Comparison of ENCODE assay signal across 10 mouse cellular contexts in the genomic region with DNA sequence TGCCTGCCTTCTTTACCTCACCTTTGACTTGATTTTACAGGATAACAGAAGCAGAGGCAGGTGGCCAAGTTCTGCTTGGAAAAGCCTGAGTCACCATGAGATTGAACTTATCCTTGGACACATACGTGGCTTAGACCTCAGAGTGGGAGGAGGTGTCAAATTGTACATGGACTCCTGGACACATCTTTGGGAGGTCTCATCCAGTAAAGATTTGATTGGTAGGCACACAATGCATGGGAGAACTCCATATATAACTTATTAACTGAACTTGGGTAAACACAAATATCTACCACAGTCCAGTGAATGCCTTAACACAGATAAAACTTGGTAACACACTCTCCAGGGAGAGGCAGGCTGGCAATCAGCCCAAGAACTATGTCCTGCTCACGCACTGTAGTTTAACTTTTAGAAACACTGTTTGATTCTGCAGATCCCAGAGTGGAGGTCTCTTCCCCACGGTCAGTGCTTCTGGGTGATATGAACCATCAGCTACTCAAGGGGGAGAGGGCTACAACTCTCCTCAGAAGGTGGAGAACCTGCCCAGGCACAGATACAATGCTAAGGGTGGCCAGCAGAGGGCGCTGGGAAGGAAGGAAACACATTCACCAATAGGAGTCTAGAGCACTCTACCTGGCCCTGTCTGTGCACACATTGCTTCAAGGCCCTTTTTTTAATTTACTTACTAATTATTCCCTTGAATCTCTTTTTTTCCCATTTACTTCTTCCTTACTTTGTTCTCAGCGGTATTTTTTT. TPM values are rescaled to one million over a fixed set of nuclear protein-coding genes. Genes with fewer than 3 reads are reported as not detected.
DNase-seq lines count a peak whose midpoint lies in the region; ATAC-seq and TF ChIP-seq lines count a peak whose summit lies in the region.
"Had no signal": no experiment of that assay in that cellular context is flagged by ENCODE, and none has a peak within 500 bp of the region (broad histone marks: within the 10 kb centered on the region; RNA-seq: fewer than 3 reads in every experiment).

No protein-coding gene starts in this region.

- H3K27ac ChIP-seq in bone marrow, adult 2 months (ENCODE audit: control insufficient read depth, insufficient read depth, low read depth, low read length, poor library complexity) = no peak overlapping the region
- no peak overlapping the region for H3K27ac ChIP-seq in liver, embryonic 16.5 days (ENCODE audit: low read length)
- H3K27ac ChIP-seq in hindbrain, embryonic 14.5 days = no peak overlapping the region
- H3K27ac ChIP-seq: neural tube, embryonic 13.5 days had no signal

- no peak for TF ChIP-seq POLR2A in bone marrow, adult 2 months (IDR thresholded peaks at IDR 0.05; ENCODE audit: borderline replicate concordance, control insufficient read depth, low read depth, low read length)

- no peak overlapping the region for H3K4me3 ChIP-seq in bone marrow, adult 2 months (replicated peaks; ENCODE audit: control insufficient read depth, low read depth, low read length)
- H3K4me3 ChIP-seq in liver, embryonic 16.5 days (ENCODE audit: low read depth, low read length) = no peak overlapping the region
- H3K4me3 ChIP-seq in hindbrain, embryonic 14.5 days (replicated peaks; ENCODE audit: low read length) = no peak overlapping the region
- H3K4me3 ChIP-seq: neural tube, embryonic 13.5 days had no signal

- no peaks in the 10 kb centered on the region for H3K4me1 ChIP-seq in bone marrow, adult 2 months (ENCODE audit: control insufficient read depth, insufficient read depth, low read length)
- no peaks in the 10 kb centered on the region for H3K4me1 ChIP-seq in liver, embryonic 16.5 days (ENCODE audit: control insufficient read depth, low read depth, low read length)
- no peaks in the 10 kb centered on the region for H3K4me1 ChIP-seq in hindbrain, embryonic 14.5 days (replicated peaks; ENCODE audit: control insufficient read depth, insufficient read depth, low read length)
- H3K4me1 ChIP-seq: neural tube, embryonic 13.5 days had no signal

- DNase-seq in urinary bladder, adult 2 months (ENCODE audit: low spot score) = peak; percentile 53
- DNase-seq in urinary bladder, postnatal 4 days (ENCODE audit: low spot score in 2 of 2) = no peak
- DNase-seq in kidney, adult 9 months = peak; percentile 74
- DNase-seq in right cerebral cortex, postnatal 25 days = peak; percentile 37
- DNase-seq in hindbrain, embryonic 14.5 days (ENCODE audit: low spot score) = no peak

- no peaks in the 10 kb centered on the region for H3K36me3 ChIP-seq in liver, embryonic 16.5 days (ENCODE audit: control insufficient read depth, insufficient read depth)
- peaks cover 17% of the 10 kb centered on the region for H3K36me3 ChIP-seq in hindbrain, embryonic 14.5 days (replicated peaks; ENCODE audit: control insufficient read depth, insufficient read depth)

- WGBS in bone marrow, adult 2 months = 29% methylated on average over 5 of the region's 5 CpGs
- WGBS in liver, embryonic 16.5 days (ENCODE audit: insufficient replicate concordance) = 20% methylated on average over 5 of the region's 5 CpGs
- WGBS in hindbrain, embryonic 14.5 days = 46% methylated on average over 5 of the region's 5 CpGs

- H3K9ac ChIP-seq in liver, embryonic 16.5 days (ENCODE audit: low read depth, low read length) = no peak overlapping the region
- no peak overlapping the region for H3K9ac ChIP-seq in hindbrain, embryonic 14.5 days
- H3K9ac ChIP-seq: neural tube, embryonic 13.5 days had no signal

- no peak overlapping the region for H3K4me2 ChIP-seq in liver, embryonic 16.5 days (ENCODE audit: low read depth, low read length)
- H3K4me2 ChIP-seq in hindbrain, embryonic 14.5 days (replicated peaks) = no peak overlapping the region
- H3K4me2 ChIP-seq: neural tube, embryonic 13.5 days had no signal

- peak; percentile 91 for TF ChIP-seq CTCF in bone marrow, adult 2 months (IDR thresholded peaks at IDR 0.05; ENCODE audit: control insufficient read depth, insufficient read depth, low read length)

- H3K27me3 ChIP-seq in liver, embryonic 16.5 days (ENCODE audit: control insufficient read depth, insufficient read depth, low read depth, low read length) = no peaks in the 10 kb centered on the region
- H3K27me3 ChIP-seq in hindbrain, embryonic 14.5 days (ENCODE audit: control insufficient read depth, insufficient read depth, low read length) = no peaks in the 10 kb centered on the region
- H3K27me3 ChIP-seq: neural tube, embryonic 13.5 days had no signal

- no peaks in the 10 kb centered on the region for H3K9me3 ChIP-seq in liver, embryonic 16.5 days (replicated peaks; ENCODE audit: control insufficient read depth, low read length)
- no peaks in the 10 kb centered on the region for H3K9me3 ChIP-seq in hindbrain, embryonic 14.5 days (ENCODE audit: control insufficient read depth, low read length)
- H3K9me3 ChIP-seq: neural tube, embryonic 13.5 days had no signal

- ATAC-seq in erythroblast, adult 5-6 weeks (replicated peaks; ENCODE audit: low FRiP score, poor library complexity, severe bottlenecking) = peak; percentile 98
- ATAC-seq in liver, embryonic 16.5 days (ENCODE audit: low read depth) = peak; percentile 67
- ATAC-seq in hindbrain, embryonic 14.5 days (ENCODE audit: low FRiP score) = no peak

RNA-seq across cellular contexts. Expression of a gene that starts 9.6 kb away (rescaled TPM):
- polyA plus RNA-seq in urinary bladder, adult 2 months (2012; rRNA removed) = 98.0 and 118 TPM in 2 replicates
- polyA plus RNA-seq in bone marrow, adult 2 months (2011; ENCODE audit: insufficient read depth, insufficient read length, low replicate concordance, missing spikeins) = 6.8 and 12.3 TPM in 2 replicates
- total RNA-seq in erythroblast, adult 5-6 weeks (2015; ENCODE audit: low replicate concordance) = 8.3 and 18.6 TPM in 2 replicates
- total RNA-seq in erythroblast, adult 5-6 weeks (2017; ENCODE audit: low replicate concordance) = 5.2 and 8.2 TPM in 2 replicates
- polyA plus RNA-seq in liver, embryonic 16.5 days (2015; fragmentation: Nextera tagmentation; extraction: Ambion mirVana) = 22.8 and 25.9 TPM in 2 replicates
- polyA plus RNA-seq in hindbrain, embryonic 14.5 days (2014; fragmentation: Nextera tagmentation; extraction: Ambion mirVana) = 129 and 134 TPM in 2 replicates

RNA-seq across cellular contexts. Expression of a gene that starts 11.4 kb away (rescaled TPM):
- 10.3 and 12.7 TPM in 2 replicates for polyA plus RNA-seq in urinary bladder, adult 2 months (2012; rRNA removed)
- polyA plus RNA-seq in bone marrow, adult 2 months (2011; ENCODE audit: insufficient read depth, insufficient read length, low replicate concordance, missing spikeins) = 17.1 TPM in 2 replicates
- not detected in 2 replicates for total RNA-seq in erythroblast, adult 5-6 weeks (2015; ENCODE audit: low replicate concordance)
- 0.70 and 1.2 TPM in 2 replicates for total RNA-seq in erythroblast, adult 5-6 weeks (2017; ENCODE audit: low replicate concordance)
- 3.9 and 4.3 TPM in 2 replicates for polyA plus RNA-seq in liver, embryonic 16.5 days (2015; fragmentation: Nextera tagmentation; extraction: Ambion mirVana)
- 15.0 and 16.4 TPM in 2 replicates for polyA plus RNA-seq in hindbrain, embryonic 14.5 days (2014; fragmentation: Nextera tagmentation; extraction: Ambion mirVana)

RNA-seq across cellular contexts. Expression of a gene that starts 12.6 kb away (rescaled TPM):
- polyA plus RNA-seq in urinary bladder, adult 2 months (2012; rRNA removed) = not detected in 2 replicates
- not detected in 2 replicates for polyA plus RNA-seq in bone marrow, adult 2 months (2011; ENCODE audit: insufficient read depth, insufficient read length, low replicate concordance, missing spikeins)
- total RNA-seq in erythroblast, adult 5-6 weeks (2015; ENCODE audit: low replicate concordance) = not detected in 2 replicates
- not detected in 2 replicates for total RNA-seq in erythroblast, adult 5-6 weeks (2017; ENCODE audit: low replicate concordance)
- polyA plus RNA-seq in liver, embryonic 16.5 days (2015; fragmentation: Nextera tagmentation; extraction: Ambion mirVana) = not detected in 2 replicates
- polyA plus RNA-seq in hindbrain, embryonic 14.5 days (2014; fragmentation: Nextera tagmentation; extraction: Ambion mirVana) = not detected in 2 replicates
- polyA plus RNA-seq: gonadal fat pad, adult 2 months; neural tube, embryonic 13.5 days had no signal

Comparison
In these comparisons a context has a peak if more than half of its experiments do, and no peak if none do; other contexts are left out.
1. DNase-seq: peak in urinary bladder, adult 2 months (single experiment), kidney, adult 9 months (single experiment) and right cerebral cortex, postnatal 25 days (single experiment); none in urinary bladder, postnatal 4 days (0 of 2) and hindbrain, embryonic 14.5 days (single experiment).